Mouse (Mus musculus): ENCODE results near the gene Atp1b3. TPM values are rescaled to one million over a fixed set of nuclear protein-coding genes. Genes with fewer than 3 reads are reported as not detected.
"Not testable (repeated sequence)": the region's sequence is repeated elsewhere in the genome, so short reads cannot be mapped to it uniquely, and the experiment has no call there.

Gene Atp1b3
- polyA plus RNA-seq (2012; rRNA removed): 179 and 202 TPM in 2 replicates

- under 1% methylated on average over 81 of the region's 81 CpGs for WGBS
- H3K4me3 ChIP-seq (replicated peaks; ENCODE audit: insufficient read depth, low read depth, low read length): peak within 1 kb of the TSS; percentile 81
- TF ChIP-seq POLR2A (IDR thresholded peaks at IDR 0.05; ENCODE audit: borderline replicate concordance, insufficient read depth, low read length) (peak; percentile 51), CTCF (IDR thresholded peaks at IDR 0.05; ENCODE audit: borderline replicate concordance, insufficient read depth, low read depth, low read length) (no peak)
- H3K27me3 ChIP-seq (ENCODE audit: control insufficient read depth, insufficient read depth, low read length): no peaks in the 10 kb centered on the region
- peaks cover 13% of the 10 kb centered on the region; the same call in 1 of the 2 replicates for H3K4me1 ChIP-seq (ENCODE audit: control insufficient read depth, insufficient read depth, low read length)
- peak within 1 kb of the TSS; percentile 78 for H3K27ac ChIP-seq (ENCODE audit: insufficient read depth, low read length)
- peak; percentile 98 to 100 for DNase-seq
These were observed at the start of gene Atp1b3 for GRCm38 (mm10) chr9:96364141-96364838. Gene Atp1b3, minus strand, starts transcription at chr9:96364442.

GRCm38 (mm10) chr9:96412821-96413405, 48.7 kb upstream of the Atp1b3 start:
- Histone ChIP-seq H3K4me1 (ENCODE audit: control insufficient read depth, insufficient read depth, low read length) (no peaks in the 10 kb centered on the region), H3K27me3 (ENCODE audit: control insufficient read depth, insufficient read depth, low read length) (no peaks in the 10 kb centered on the region), H3K27ac (ENCODE audit: insufficient read depth, low read length) (no peak overlapping the region), H3K4me3 (replicated peaks; ENCODE audit: insufficient read depth, low read depth, low read length) (no peak overlapping the region)
- 25% methylated on average over 9 of the region's 9 CpGs for WGBS
- TF ChIP-seq POLR2A (IDR thresholded peaks at IDR 0.05; ENCODE audit: borderline replicate concordance, insufficient read depth, low read length) (no peak), CTCF (IDR thresholded peaks at IDR 0.05; ENCODE audit: borderline replicate concordance, insufficient read depth, low read depth, low read length) (no peak)
- no peak for DNase-seq

GRCm38 (mm10) chr9:96404312-96404711, 40.1 kb upstream of the Atp1b3 start:
- 95% methylated on average over 3 of the region's 3 CpGs for WGBS
- no peaks in the 10 kb centered on the region for H3K4me1 ChIP-seq (ENCODE audit: control insufficient read depth, insufficient read depth, low read length)
- no peak overlapping the region for H3K27ac ChIP-seq (ENCODE audit: insufficient read depth, low read length)
- no peaks in the 10 kb centered on the region for H3K27me3 ChIP-seq (ENCODE audit: control insufficient read depth, insufficient read depth, low read length)
- TF ChIP-seq POLR2A (IDR thresholded peaks at IDR 0.05; ENCODE audit: borderline replicate concordance, insufficient read depth, low read length): no peak
- TF ChIP-seq CTCF (IDR thresholded peaks at IDR 0.05; ENCODE audit: borderline replicate concordance, insufficient read depth, low read depth, low read length): no peak
- no peak for DNase-seq
- H3K4me3 ChIP-seq (replicated peaks; ENCODE audit: insufficient read depth, low read depth, low read length): no peak overlapping the region

GRCm38 (mm10) chr9:96399916-96400315, 35.7 kb upstream of the Atp1b3 start:
- WGBS: 96% methylated on average over 3 of the region's 3 CpGs
- H3K27me3 ChIP-seq (ENCODE audit: control insufficient read depth, insufficient read depth, low read length); H3K4me3 ChIP-seq (replicated peaks; ENCODE audit: insufficient read depth, low read depth, low read length); H3K27ac ChIP-seq (ENCODE audit: insufficient read depth, low read length); DNase-seq; H3K4me1 ChIP-seq (ENCODE audit: control insufficient read depth, insufficient read depth, low read length): not testable (repeated sequence)

GRCm38 (mm10) chr9:96399425-96399878, 35.2 kb upstream of the Atp1b3 start:
- TF ChIP-seq CTCF (IDR thresholded peaks at IDR 0.05; ENCODE audit: borderline replicate concordance, insufficient read depth, low read depth, low read length): no peak
- no peak for TF ChIP-seq POLR2A (IDR thresholded peaks at IDR 0.05; ENCODE audit: borderline replicate concordance, insufficient read depth, low read length)
- Histone ChIP-seq H3K4me3 (replicated peaks; ENCODE audit: insufficient read depth, low read depth, low read length) (no peak overlapping the region), H3K27ac (ENCODE audit: insufficient read depth, low read length) (no peak overlapping the region), H3K4me1 (ENCODE audit: control insufficient read depth, insufficient read depth, low read length) (no peaks in the 10 kb centered on the region), H3K27me3 (ENCODE audit: control insufficient read depth, insufficient read depth, low read length) (no peaks in the 10 kb centered on the region)
- WGBS: 80% methylated on average over 6 of the region's 6 CpGs
- no peak for DNase-seq

GRCm38 (mm10) chr9:96398614-96399013, 34.4 kb upstream of the Atp1b3 start:
- H3K27ac ChIP-seq (ENCODE audit: insufficient read depth, low read length): no peak overlapping the region
- no peak for DNase-seq
- no peaks in the 10 kb centered on the region for H3K27me3 ChIP-seq (ENCODE audit: control insufficient read depth, insufficient read depth, low read length)
- no peaks in the 10 kb centered on the region for H3K4me1 ChIP-seq (ENCODE audit: control insufficient read depth, insufficient read depth, low read length)
- H3K4me3 ChIP-seq (replicated peaks; ENCODE audit: insufficient read depth, low read depth, low read length): no peak overlapping the region
- TF ChIP-seq CTCF (IDR thresholded peaks at IDR 0.05; ENCODE audit: borderline replicate concordance, insufficient read depth, low read depth, low read length): no peak
- no peak for TF ChIP-seq POLR2A (IDR thresholded peaks at IDR 0.05; ENCODE audit: borderline replicate concordance, insufficient read depth, low read length)
- WGBS: 49% methylated on average over 4 of the region's 4 CpGs

- Histone ChIP-seq H3K27ac (ENCODE audit: insufficient read depth, low read length) (no peak overlapping the region), H3K27me3 (ENCODE audit: control insufficient read depth, insufficient read depth, low read length) (no peaks in the 10 kb centered on the region), H3K4me1 (ENCODE audit: control insufficient read depth, insufficient read depth, low read length) (no peaks in the 10 kb centered on the region), H3K4me3 (replicated peaks; ENCODE audit: insufficient read depth, low read depth, low read length) (no peak overlapping the region)
- WGBS: 34% methylated on average over 8 of the region's 8 CpGs
- TF ChIP-seq CTCF (IDR thresholded peaks at IDR 0.05; ENCODE audit: borderline replicate concordance, insufficient read depth, low read depth, low read length) (no peak), POLR2A (IDR thresholded peaks at IDR 0.05; ENCODE audit: borderline replicate concordance, insufficient read depth, low read length) (no peak)
- DNase-seq: no peak
These were observed 33.9 kb upstream of the Atp1b3 start for GRCm38 (mm10) chr9:96398165-96398564.

Data from cerebellum, adult 2 months (tissue).